Mouse (Mus musculus) small intestine, adult 2 months (tissue): Measurements from ENCODE around the gene Rnf39. TPM values are rescaled to one million over a fixed set of nuclear protein-coding genes. Genes with fewer than 3 reads are reported as not detected.
A peak's percentile ranks its signal among the peaks of the same experiment; 100 is the strongest.

Source experiments
- H3K27ac ChIP-seq: fragments of 200-500 bp; 2 replicates; pipeline ENCODE4 v1.5.1; 2012; ENCODE audit warnings: low read depth, low read length, control low read depth, inconsistent platforms; ENCODE audit not compliant: insufficient read depth
- H3K27me3 ChIP-seq: fragments of 200-500 bp; 2 replicates; pipeline ENCODE4 v1.6.1; 2012; ENCODE audit warnings: mild to moderate bottlenecking, moderate library complexity, low read length, inconsistent platforms; ENCODE audit not compliant: control insufficient read depth, insufficient read depth
- H3K36me3 ChIP-seq: fragments of 200-500 bp; 2 replicates; pipeline ENCODE4 v1.6.1; 2012; ENCODE audit warnings: mild to moderate bottlenecking, low read length, control low read depth, inconsistent platforms; ENCODE audit not compliant: control insufficient read depth, insufficient read depth
- H3K4me1 ChIP-seq: fragments of 200-500 bp; 2 replicates; pipeline ENCODE4 v1.6.1; 2012; ENCODE audit warnings: low read length, inconsistent platforms, mixed read lengths; ENCODE audit not compliant: control insufficient read depth, insufficient read depth, insufficient read length
- H3K4me3 ChIP-seq: fragments of 200-500 bp; 2 replicates; pipeline ENCODE4 v1.5.1; 2012; ENCODE audit warnings: low read depth, mild to moderate bottlenecking, control low read depth, inconsistent platforms, low read length, moderate library complexity
- CTCF ChIP-seq: fragments of 200-500 bp; IDR thresholded peaks from 2 replicates; pipeline ENCODE4 v1.5.1; 2012; ENCODE audit warnings: low read depth, mild to moderate bottlenecking, control low read depth, inconsistent platforms, low read length, moderate library complexity, mixed read lengths; ENCODE audit not compliant: insufficient replicate concordance, insufficient read length; ENCODE audit errors: extremely low read depth
- POLR2A ChIP-seq: fragments of 200-500 bp; IDR thresholded peaks from 2 replicates; pipeline ENCODE4 v1.6.1; 2012; ENCODE audit warnings: low read depth, mild to moderate bottlenecking, control low read depth, inconsistent platforms, low read length, moderate library complexity
- WGBS: fragments of 180-500 bp; shearing (Covaris S2); methylation state at CpG from one replicate; pipeline ENCODE4 v1.1.7; 2018; 5-methylcytosine and 5-hydroxymethylcytosine counted together
- polyA plus RNA-seq: library from polyadenylated mRNA; depleted of rRNA; stranded (reverse); fragments of >200 nt; gene quantifications from 2 replicates; pipeline ENCODE4 v1.2.3, GENCODE M21; 2012

Rnf39 gene
- polyA plus RNA-seq, 1 experiment: 16.0 TPM

GRCm38 (mm10) chr17:36900691-36901090 lies 42.0 kb upstream of the Rnf39 start:
- Histone ChIP-seq H3K36me3 (peaks cover 22% of the 10 kb centered on the region), H3K4me3 (peak overlapping the region; percentile 9; the same call in 1 of the 2 replicates), H3K27ac (no peak overlapping the region), H3K27me3 (no peaks in the 10 kb centered on the region), H3K4me1 (peaks cover 3% of the 10 kb centered on the region; the same call in 1 of the 2 replicates)
- TF ChIP-seq POLR2A (no peak), CTCF (no peak)
- WGBS: 9% methylated on average over 1 of the region's 1 CpGs

GRCm38 (mm10) chr17:36903651-36904050 lies 39.1 kb upstream of the Rnf39 start:
- Histone ChIP-seq H3K27me3 (no peaks in the 10 kb centered on the region), H3K4me3 (no peak overlapping the region), H3K27ac (no peak overlapping the region), H3K36me3 (peaks cover 47% of the 10 kb centered on the region), H3K4me1 (peaks cover 1% of the 10 kb centered on the region; the same call in 1 of the 2 replicates)
- 49% methylated on average over 3 of the region's 3 CpGs for WGBS
- TF ChIP-seq POLR2A: no peak
- TF ChIP-seq CTCF: no peak

GRCm38 (mm10) chr17:36908235-36908634 lies 34.5 kb upstream of the Rnf39 start:
- 77% methylated on average over 1 of the region's 1 CpGs for WGBS
- Histone ChIP-seq H3K27me3 (no peaks in the 10 kb centered on the region), H3K4me1 (peaks cover 5% of the 10 kb centered on the region; the same call in 1 of the 2 replicates), H3K4me3 (no peak overlapping the region), H3K27ac (no peak overlapping the region), H3K36me3 (peaks cover 54% of the 10 kb centered on the region)
- TF ChIP-seq CTCF (no peak), POLR2A (no peak)

- Histone ChIP-seq H3K4me3 (no peak overlapping the region), H3K36me3 (peaks cover 49% of the 10 kb centered on the region), H3K27me3 (no peaks in the 10 kb centered on the region), H3K27ac (no peak overlapping the region), H3K4me1 (peaks cover 5% of the 10 kb centered on the region; the same call in 1 of the 2 replicates)
- WGBS: 64% methylated on average over 4 of the region's 4 CpGs
- no peak for TF ChIP-seq POLR2A
Measured at GRCm38 (mm10) chr17:36909802-36910201, 32.9 kb upstream of the Rnf39 start.

GRCm38 (mm10) chr17:36912031-36912430 lies 30.7 kb upstream of the Rnf39 start:
- H3K4me3 ChIP-seq: no peak overlapping the region
- no peaks in the 10 kb centered on the region for H3K27me3 ChIP-seq
- no peak overlapping the region for H3K27ac ChIP-seq
- H3K36me3 ChIP-seq: peaks cover 28% of the 10 kb centered on the region
- TF ChIP-seq CTCF (no peak), POLR2A (no peak)
- peaks cover 3% of the 10 kb centered on the region; the same call in 1 of the 2 replicates for H3K4me1 ChIP-seq
- WGBS: 33% methylated on average over 2 of the region's 2 CpGs

GRCm38 (mm10) chr17:36914108-36914507 lies 28.6 kb upstream of the Rnf39 start:
- 9% methylated on average over 2 of the region's 2 CpGs for WGBS

GRCm38 (mm10) chr17:36915076-36915475 lies 27.6 kb upstream of the Rnf39 start:
- H3K27ac ChIP-seq: no peak overlapping the region
- 11% methylated on average over 9 of the region's 9 CpGs for WGBS
- H3K36me3 ChIP-seq: peaks cover 5% of the 10 kb centered on the region
- TF ChIP-seq CTCF: peak; percentile 96; the same call in 1 of the 2 replicates
- TF ChIP-seq POLR2A: no peak
- H3K27me3 ChIP-seq: no peaks in the 10 kb centered on the region
- H3K4me1 ChIP-seq: peaks cover 4% of the 10 kb centered on the region; the same call in 1 of the 2 replicates
- no peak overlapping the region for H3K4me3 ChIP-seq

More at GRCm38 (mm10) chr17:36914108-36914507, 28.6 kb upstream of the Rnf39 start:
- Histone ChIP-seq H3K27ac (no peak overlapping the region), H3K36me3 (peaks cover 12% of the 10 kb centered on the region), H3K4me3 (no peak overlapping the region), H3K27me3 (no peaks in the 10 kb centered on the region), H3K4me1 (peaks cover 3% of the 10 kb centered on the region; the same call in 1 of the 2 replicates)
- TF ChIP-seq POLR2A (no peak), CTCF (no peak)
